Mouse (Mus musculus) gastrocnemius, postnatal 36 days (tissue): ENCODE data around the gene Olfr157. TPM values are rescaled to one million over a fixed set of nuclear protein-coding genes. Genes with fewer than 3 reads are reported as not detected.

ENCODE experiments used
- DNase-seq, 2 experiments: peaks; one replicate each; pipeline ENCODE4 v3.0.0; 2022
- intact Hi-C: fragments of 180-260 bp; cut with DNase I; formaldehyde crosslinking; loops from one replicate; pipeline ENCODE4 v1.15.1; 2025
- long read RNA-seq, 2 experiments: library from polyadenylated mRNA; stranded (forward); transcript quantifications; one replicate each; pipeline ENCODE4 v2.0.0; 2021
- total RNA-seq, 2 experiments: library from RNA; stranded (reverse); gene quantifications; 2 replicates each; pipeline ENCODE4 v1.2.3; 2021

Gene Olfr157
- total RNA-seq = not detected
- long read RNA-seq, experiment 1 = 0 reads
- long read RNA-seq, experiment 2 = 0 reads

- intact Hi-C loops = no loop called here
- no peak for DNase-seq
Observed at GRCm38 (mm10) chr4:43840101-43840500, at the start of gene Olfr157. Olfr157 (minus strand) TSS chr4:43840201.

- intact Hi-C loops = no loop called here
- DNase-seq = no peak
Observed at GRCm38 (mm10) chr4:43884196-43884595, 44.2 kb upstream of the Olfr157 start.

- intact Hi-C loops = no loop called here
Observed at GRCm38 (mm10) chr4:43879566-43879965, 39.6 kb upstream of the Olfr157 start.

GRCm38 (mm10) chr4:43878121-43878776 is 38.2 kb upstream of the Olfr157 start:
- intact Hi-C loops = no loop called here
- DNase-seq = no peak

More at GRCm38 (mm10) chr4:43879566-43879965, 39.6 kb upstream of the Olfr157 start:
- DNase-seq = no peak

GRCm38 (mm10) chr4:43877230-43877629 is 37.2 kb upstream of the Olfr157 start:
- intact Hi-C loops = no loop called here

GRCm38 (mm10) chr4:43875919-43876411 is 36.0 kb upstream of the Olfr157 start:
- peak in 1 of 2 experiments; percentile 19 for DNase-seq
- intact Hi-C loops = no loop called here

More at GRCm38 (mm10) chr4:43877230-43877629, 37.2 kb upstream of the Olfr157 start:
- no peak for DNase-seq

GRCm38 (mm10) chr4:43875160-43875918 is 35.3 kb upstream of the Olfr157 start, which contains the start of gene Reck:
Reck (plus strand) TSS chr4:43875530.
- intact Hi-C loops = no loop called here

GRCm38 (mm10) chr4:43874501-43874900 is 34.5 kb upstream of the Olfr157 start:
- no peak for DNase-seq
- intact Hi-C loops = no loop called here

More at GRCm38 (mm10) chr4:43875160-43875918, 35.3 kb upstream of the Olfr157 start, which contains the start of gene Reck:
- peak; percentile 78 to 83 for DNase-seq

GRCm38 (mm10) chr4:43869821-43870220 is 29.8 kb upstream of the Olfr157 start:
- DNase-seq = no peak
- intact Hi-C loops = loop anchor here (10.0 kb wide), 1 partner anchor 235 kb away; the partner anchor contains the start of gene Npr2

GRCm38 (mm10) chr4:43863298-43863697 is 23.3 kb upstream of the Olfr157 start:
- DNase-seq = no peak
- intact Hi-C loops = loop anchor here (10.0 kb wide), 1 partner anchor 228 kb away; the partner anchor contains the start of gene Npr2

- DNase-seq = peak; percentile 38 to 48
- intact Hi-C loops = loop anchor here (1.0 to 10.0 kb wide), 2 partner anchors 116 to 226 kb away; partner anchors contain the start of gene Npr2
Observed at GRCm38 (mm10) chr4:43860744-43861519, 20.9 kb upstream of the Olfr157 start.

GRCm38 (mm10) chr4:43859886-43860285 is 19.9 kb upstream of the Olfr157 start:
- intact Hi-C loops = loop anchor here (2.0 to 10.0 kb wide), 2 partner anchors 99 to 225 kb away; partner anchors contain the start of gene Npr2
- DNase-seq = no peak

- intact Hi-C loops = no loop called here
Observed at GRCm38 (mm10) chr4:43854101-43854500, 14.1 kb upstream of the Olfr157 start.

GRCm38 (mm10) chr4:43851265-43851664 is 11.3 kb upstream of the Olfr157 start, which contains the start of gene Olfr155:
Olfr155 (plus strand) TSS chr4:43851565.
- intact Hi-C loops = no loop called here
- no peak for DNase-seq

More at GRCm38 (mm10) chr4:43854101-43854500, 14.1 kb upstream of the Olfr157 start:
- DNase-seq = no peak

- intact Hi-C loops = no loop called here
- no peak for DNase-seq
Observed at GRCm38 (mm10) chr4:43838326-43838725, 1.7 kb downstream of the Olfr157 start.

GRCm38 (mm10) chr4:43834749-43835148 is 5.3 kb downstream of the Olfr157 start:
- intact Hi-C loops = no loop called here
- no peak for DNase-seq

GRCm38 (mm10) chr4:43833752-43834151 is 6.2 kb downstream of the Olfr157 start:
- no peak for DNase-seq
- intact Hi-C loops = no loop called here

GRCm38 (mm10) chr4:43832031-43832430 is 8.0 kb downstream of the Olfr157 start:
- intact Hi-C loops = no loop called here
- no peak for DNase-seq

GRCm38 (mm10) chr4:43828806-43829205 is 11.2 kb downstream of the Olfr157 start:
- intact Hi-C loops = no loop called here
- no peak for DNase-seq

GRCm38 (mm10) chr4:43823845-43824337 is 16.1 kb downstream of the Olfr157 start, which contains the start of gene Olfr156:
Olfr156 (minus strand) TSS chr4:43823895.
- intact Hi-C loops = no loop called here
- no peak for DNase-seq
